Mouse (Mus musculus): Measurements from ENCODE around the gene Dmbx1. TPM values are rescaled to one million over a fixed set of nuclear protein-coding genes. Genes with fewer than 3 reads are reported as not detected.

Gene Dmbx1
- total and polyA plus RNA-seq, 2 experiments from 2014 or later, result 7.7 to 9.6 TPM

- Histone ChIP-seq H3K27me3 (ENCODE audit: insufficient read depth, low read length) (peaks cover 29% of the 10 kb centered on the region), H3K4me3 (ENCODE audit: low read depth, low read length) (no peak overlapping the region), H3K4me1 (ENCODE audit: insufficient read depth, low read length) (no peaks in the 10 kb centered on the region), H3K27ac (ENCODE audit: low read depth, low read length) (no peak overlapping the region), H3K36me3 (ENCODE audit: insufficient read depth, low read length) (no peaks in the 10 kb centered on the region), H3K4me2 (ENCODE audit: low read depth, low read length, poor library complexity, severe bottlenecking) (no peak overlapping the region), H3K9me3 (ENCODE audit: low read length) (no peaks in the 10 kb centered on the region), H3K9ac (replicated peaks; ENCODE audit: low read length, poor library complexity, severe bottlenecking) (no peak overlapping the region)
- ATAC-seq (ENCODE audit: low FRiP score) (no peak), DNase-seq (ENCODE audit: low spot score) (no peak)
- 24% methylated on average over 3 of the region's 3 CpGs for WGBS
- TF ChIP-seq CTCF (IDR thresholded peaks at IDR 0.05), result no peak
Measured at GRCm38 (mm10) chr4:115894281-115894680, 45.4 kb downstream of the Dmbx1 start.

- no peak within 1 kb of the TSS for H3K27ac ChIP-seq (ENCODE audit: low read depth, low read length)
- peaks cover 20% of the 10 kb centered on the region for H3K27me3 ChIP-seq (ENCODE audit: insufficient read depth, low read length)
- H3K4me1 ChIP-seq (ENCODE audit: insufficient read depth, low read length), result peaks cover 5% of the 10 kb centered on the region; the same call in 1 of the 2 replicates
- no peaks in the 10 kb centered on the region for H3K36me3 ChIP-seq (ENCODE audit: insufficient read depth, low read length)
- TF ChIP-seq CTCF (IDR thresholded peaks at IDR 0.05), result no peak
- under 1% methylated on average over 29 of the region's 31 CpGs for WGBS
- H3K4me2 ChIP-seq (ENCODE audit: low read depth, low read length, poor library complexity, severe bottlenecking), result peak within 1 kb of the TSS; percentile 70
- 0 out of 2 replicates have a peak within 1 kb of the TSS, but pooled peaks have one; percentile 14 for H3K9ac ChIP-seq (replicated peaks; ENCODE audit: low read length, poor library complexity, severe bottlenecking)
- H3K9me3 ChIP-seq (ENCODE audit: low read length), result no peaks in the 10 kb centered on the region
- ATAC-seq (ENCODE audit: low FRiP score), result no peak
- no peak for DNase-seq (ENCODE audit: low spot score)
- peak within 1 kb of the TSS; percentile 32 for H3K4me3 ChIP-seq (ENCODE audit: low read depth, low read length)
Measured at GRCm38 (mm10) chr4:115890553-115890952, 49.2 kb downstream of the Dmbx1 start, which contains the start of gene 6430628N08Rik. Gene 6430628N08Rik (plus strand): TSS chr4:115890665.

GRCm38 (mm10) chr4:115890066-115890465 lies 49.7 kb downstream of the Dmbx1 start:
- Histone ChIP-seq H3K27me3 (ENCODE audit: insufficient read depth, low read length) (peaks cover 20% of the 10 kb centered on the region), H3K27ac (ENCODE audit: low read depth, low read length) (no peak overlapping the region), H3K4me1 (ENCODE audit: insufficient read depth, low read length) (peaks cover 6% of the 10 kb centered on the region; the same call in 1 of the 2 replicates), H3K36me3 (ENCODE audit: insufficient read depth, low read length) (no peaks in the 10 kb centered on the region), H3K4me2 (ENCODE audit: low read depth, low read length, poor library complexity, severe bottlenecking) (peak overlapping the region; percentile 70), H3K9me3 (ENCODE audit: low read length) (no peaks in the 10 kb centered on the region), H3K4me3 (ENCODE audit: low read depth, low read length) (peak overlapping the region; percentile 32), H3K9ac (replicated peaks; ENCODE audit: low read length, poor library complexity, severe bottlenecking) (no peak overlapping the region)
- 10% methylated on average over 6 of the region's 6 CpGs for WGBS
- DNase-seq (ENCODE audit: low spot score) (no peak), ATAC-seq (ENCODE audit: low FRiP score) (no peak)
- TF ChIP-seq CTCF (IDR thresholded peaks at IDR 0.05), result no peak

- no peaks in the 10 kb centered on the region for H3K9me3 ChIP-seq (ENCODE audit: low read length)
- ATAC-seq (ENCODE audit: low FRiP score) (no peak), DNase-seq (ENCODE audit: low spot score) (no peak)
- TF ChIP-seq CTCF (IDR thresholded peaks at IDR 0.05), result no peak
- H3K4me3 ChIP-seq (ENCODE audit: low read depth, low read length), result no peak overlapping the region
- 67% methylated on average over 1 of the region's 1 CpGs for WGBS
- no peak overlapping the region for H3K4me2 ChIP-seq (ENCODE audit: low read depth, low read length, poor library complexity, severe bottlenecking)
- H3K36me3 ChIP-seq (ENCODE audit: insufficient read depth, low read length), result no peaks in the 10 kb centered on the region
- peaks cover 20% of the 10 kb centered on the region for H3K27me3 ChIP-seq (ENCODE audit: insufficient read depth, low read length)
- peaks cover 11% of the 10 kb centered on the region; the same call in 1 of the 2 replicates for H3K4me1 ChIP-seq (ENCODE audit: insufficient read depth, low read length)
- no peak overlapping the region for H3K9ac ChIP-seq (replicated peaks; ENCODE audit: low read length, poor library complexity, severe bottlenecking)
- H3K27ac ChIP-seq (ENCODE audit: low read depth, low read length), result 0 out of 2 replicates have a peak overlapping the region, but pooled peaks have one; percentile 62
Measured at GRCm38 (mm10) chr4:115886875-115887274, 52.9 kb downstream of the Dmbx1 start.

GRCm38 (mm10) chr4:115885846-115886245 lies 53.9 kb downstream of the Dmbx1 start:
- H3K9ac ChIP-seq (replicated peaks; ENCODE audit: low read length, poor library complexity, severe bottlenecking), result 0 out of 2 replicates have a peak overlapping the region, but pooled peaks have one; percentile 8
- H3K27ac ChIP-seq (ENCODE audit: low read depth, low read length), result peak overlapping the region; percentile 62; the same call in 1 of the 2 replicates
- no peak overlapping the region for H3K4me3 ChIP-seq (ENCODE audit: low read depth, low read length)
- H3K27me3 ChIP-seq (ENCODE audit: insufficient read depth, low read length), result peaks cover 14% of the 10 kb centered on the region
- TF ChIP-seq CTCF (IDR thresholded peaks at IDR 0.05), result no peak
- ATAC-seq (ENCODE audit: low FRiP score) (peak; percentile 82), DNase-seq (ENCODE audit: low spot score) (peak; percentile 85)
- 66% methylated on average over 3 of the region's 3 CpGs for WGBS
- H3K36me3 ChIP-seq (ENCODE audit: insufficient read depth, low read length), result no peaks in the 10 kb centered on the region
- H3K4me1 ChIP-seq (ENCODE audit: insufficient read depth, low read length), result peaks cover 20% of the 10 kb centered on the region
- H3K9me3 ChIP-seq (ENCODE audit: low read length), result no peaks in the 10 kb centered on the region
- no peak overlapping the region for H3K4me2 ChIP-seq (ENCODE audit: low read depth, low read length, poor library complexity, severe bottlenecking)

GRCm38 (mm10) chr4:115884022-115884421 lies 55.7 kb downstream of the Dmbx1 start, which contains the start of gene Kncn:
Gene Kncn (plus strand): TSS chr4:115884400.
- H3K4me2 ChIP-seq (ENCODE audit: low read depth, low read length, poor library complexity, severe bottlenecking), result no peak within 1 kb of the TSS
- WGBS, result 74% methylated on average over 6 of the region's 6 CpGs
- no peaks in the 10 kb centered on the region for H3K36me3 ChIP-seq (ENCODE audit: insufficient read depth, low read length)

More at GRCm38 (mm10) chr4:115884022-115884421, 55.7 kb downstream of the Dmbx1 start, which contains the start of gene Kncn:
- H3K9me3 ChIP-seq (ENCODE audit: low read length), result no peaks in the 10 kb centered on the region
- H3K4me1 ChIP-seq (ENCODE audit: insufficient read depth, low read length), result peaks cover 25% of the 10 kb centered on the region
- H3K9ac ChIP-seq (replicated peaks; ENCODE audit: low read length, poor library complexity, severe bottlenecking), result no peak within 1 kb of the TSS
- ATAC-seq (ENCODE audit: low FRiP score) (no peak), DNase-seq (ENCODE audit: low spot score) (no peak)
- H3K27me3 ChIP-seq (ENCODE audit: insufficient read depth, low read length), result no peaks in the 10 kb centered on the region
- H3K4me3 ChIP-seq (ENCODE audit: low read depth, low read length), result no peak within 1 kb of the TSS
- 0 out of 2 replicates have a peak within 1 kb of the TSS, but pooled peaks have one; percentile 62 for H3K27ac ChIP-seq (ENCODE audit: low read depth, low read length)
- TF ChIP-seq CTCF (IDR thresholded peaks at IDR 0.05), result no peak

Data from midbrain, postnatal 0 days (tissue).